Mouse (Mus musculus) frontal cortex, postnatal 10 days (tissue): ENCODE results near the gene Zfp182.

ENCODE experiments used
- DNase-seq, 2 experiments: peaks; one replicate each; pipeline ENCODE4 v3.0.0; 2022; ENCODE audit warnings: low spot score in 2 of 2, mixed read lengths in 1 of 2

The Zfp182 gene

GRCm38 (mm10) chrX:21061866-21062543 is at the start of gene Zfp182:
Zfp182 (minus strand) TSS chrX:21062316.
- peak; percentile 57 to 72 for DNase-seq

- no peak for DNase-seq
Observed at GRCm38 (mm10) chrX:21089867-21090239, 27.7 kb upstream of the Zfp182 start.

DNA sequence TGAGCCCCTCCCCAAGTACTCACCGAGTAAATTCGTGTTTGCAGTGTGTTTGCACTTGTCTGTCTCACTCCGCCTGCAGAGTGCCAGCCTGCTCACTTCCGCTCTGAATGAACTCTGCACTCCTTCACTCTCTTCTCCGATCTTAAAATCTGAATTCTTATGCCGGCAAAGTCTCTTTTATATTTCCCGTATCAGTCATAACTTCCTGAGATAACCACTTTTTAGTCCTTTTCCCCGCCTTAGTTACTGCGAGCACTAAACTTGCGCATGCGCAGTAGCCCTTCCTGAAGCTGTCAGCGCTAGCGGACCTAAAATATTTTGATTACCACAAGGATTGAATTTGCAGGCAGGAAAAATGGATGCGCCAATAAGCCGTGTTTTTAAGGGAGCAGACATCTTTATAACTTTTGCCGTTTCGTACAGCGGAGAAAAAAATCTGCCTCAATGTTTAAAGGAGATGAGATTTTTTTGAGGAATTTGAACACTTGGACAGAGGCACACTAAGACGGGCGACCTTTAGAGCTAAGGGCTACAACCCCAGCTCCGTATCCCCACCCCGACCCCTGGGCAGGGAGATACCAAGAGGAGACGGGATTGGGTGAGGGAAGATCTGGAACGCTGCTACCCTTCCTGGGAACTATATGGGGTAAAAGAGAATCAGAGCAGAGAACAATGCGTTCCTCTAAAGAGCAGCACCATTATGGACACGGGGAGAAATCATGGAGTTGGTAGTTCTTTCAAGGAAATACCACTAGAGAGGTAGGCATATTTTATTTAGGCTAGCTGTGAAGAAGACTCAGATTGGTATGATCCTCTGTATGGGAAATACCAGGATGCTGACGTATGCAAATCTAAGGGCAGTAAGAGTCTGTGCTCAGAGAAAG is 27.1 kb upstream of the Zfp182 start, which contains the start of gene Zfp300:
TSS of gene Zfp300 (minus strand) at position 545 of the 884 bp plus-strand sequence.
- DNase-seq: peak; percentile 47 to 57

GRCm38 (mm10) chrX:21088645-21088982 is 26.5 kb upstream of the Zfp182 start:
- DNase-seq: no peak

DNA sequence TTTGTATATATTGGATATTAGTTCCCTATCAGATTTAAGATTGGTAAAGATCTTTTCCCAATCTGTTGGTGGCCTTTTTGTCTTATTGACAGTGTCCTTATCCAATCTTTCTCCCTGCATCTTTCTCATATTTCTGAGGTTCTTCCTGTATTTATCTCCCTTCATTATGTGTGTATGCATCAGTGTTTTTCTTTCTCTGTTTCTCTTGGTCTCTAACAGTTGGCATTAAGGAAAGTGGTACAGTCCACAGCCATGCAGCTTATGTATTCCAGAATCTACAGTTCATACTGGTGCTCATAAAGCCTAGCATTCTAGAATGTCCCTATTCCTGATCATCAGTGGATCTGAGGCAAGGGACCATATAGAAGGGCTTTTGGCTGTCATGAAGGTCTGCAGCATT is 6.0 kb upstream of the Zfp182 start, which contains the start of gene Spaca5:
TSS of gene Spaca5 (plus strand) at position 301 of the 400 bp plus-strand sequence.
- DNase-seq: no peak

DNA sequence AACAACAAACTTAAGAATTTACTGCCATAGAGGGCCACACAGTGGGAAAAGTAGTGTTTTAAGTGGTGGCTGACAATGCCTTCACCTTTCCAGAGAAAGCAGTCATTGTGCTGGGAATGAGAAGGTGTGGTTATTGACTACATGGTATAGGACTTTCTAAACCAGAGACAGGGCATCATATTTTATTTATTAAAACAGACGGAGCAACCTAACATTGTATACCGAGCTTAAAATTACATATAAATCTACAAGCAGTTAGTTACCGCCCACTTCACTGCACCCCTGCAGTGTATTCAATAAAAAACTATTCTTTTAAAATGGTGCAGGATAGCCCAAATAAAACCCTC is 401 bp upstream of the Zfp182 start:
- DNase-seq: no peak

DNA sequence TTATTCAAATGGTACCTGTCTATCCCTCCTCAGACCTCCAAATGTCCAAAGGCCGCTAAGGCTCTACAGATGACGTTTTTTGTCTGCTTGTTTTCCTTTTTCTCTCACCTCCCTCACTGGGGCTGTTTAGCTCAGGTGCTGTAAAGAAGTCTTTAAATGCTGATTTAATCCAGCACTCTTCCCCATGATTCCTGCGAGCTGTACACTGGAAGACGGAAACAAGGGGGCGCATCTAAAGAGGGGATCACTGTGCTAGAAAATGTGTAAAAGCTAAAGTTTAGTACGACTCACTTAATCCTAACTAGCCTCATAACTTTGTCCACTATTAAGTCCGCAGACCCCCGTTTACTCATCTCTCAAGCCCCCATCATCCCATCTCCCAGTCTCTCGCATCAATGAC is 656 bp downstream of the Zfp182 start:
- no peak for DNase-seq

GRCm38 (mm10) chrX:20980901-20981300 is 81.2 kb downstream of the Zfp182 start:
- DNase-seq: no peak
